Mouse (Mus musculus) lung, postnatal 10 days (tissue): Measurements from ENCODE around the gene Nav3.

Source experiments
- DNase-seq: peaks from one replicate; pipeline ENCODE4 v3.0.0; 2021

Gene Nav3

GRCm38 (mm10) chr10:109788728-109789127 lies 667.3 kb downstream of the Nav3 start:
- no peak for DNase-seq

DNA sequence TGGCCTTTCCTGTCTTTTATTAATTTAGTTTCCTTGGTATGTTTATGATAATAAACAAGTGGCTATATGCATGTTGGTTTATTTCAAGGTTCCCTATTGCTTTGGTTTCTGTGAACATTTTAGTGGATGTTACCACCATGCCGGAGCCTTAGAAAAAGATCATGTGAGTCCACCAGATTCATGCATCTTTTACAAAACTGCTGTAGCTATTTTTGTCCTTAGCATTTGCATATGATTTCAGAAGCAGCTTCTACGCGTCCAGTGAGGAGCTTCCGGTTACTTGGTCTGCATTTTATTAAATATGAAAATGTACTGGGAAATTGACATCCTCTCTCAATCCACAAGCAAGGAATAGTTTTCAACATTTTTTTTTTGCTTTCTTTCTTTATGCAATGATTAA lies 676.9 kb downstream of the Nav3 start:
- DNase-seq: no peak

GRCm38 (mm10) chr10:109769092-109769491 lies 686.9 kb downstream of the Nav3 start:
- peak; percentile 7 for DNase-seq

- peak; percentile 42 for DNase-seq
Measured at GRCm38 (mm10) chr10:109765650-109766049, 690.4 kb downstream of the Nav3 start.

DNA sequence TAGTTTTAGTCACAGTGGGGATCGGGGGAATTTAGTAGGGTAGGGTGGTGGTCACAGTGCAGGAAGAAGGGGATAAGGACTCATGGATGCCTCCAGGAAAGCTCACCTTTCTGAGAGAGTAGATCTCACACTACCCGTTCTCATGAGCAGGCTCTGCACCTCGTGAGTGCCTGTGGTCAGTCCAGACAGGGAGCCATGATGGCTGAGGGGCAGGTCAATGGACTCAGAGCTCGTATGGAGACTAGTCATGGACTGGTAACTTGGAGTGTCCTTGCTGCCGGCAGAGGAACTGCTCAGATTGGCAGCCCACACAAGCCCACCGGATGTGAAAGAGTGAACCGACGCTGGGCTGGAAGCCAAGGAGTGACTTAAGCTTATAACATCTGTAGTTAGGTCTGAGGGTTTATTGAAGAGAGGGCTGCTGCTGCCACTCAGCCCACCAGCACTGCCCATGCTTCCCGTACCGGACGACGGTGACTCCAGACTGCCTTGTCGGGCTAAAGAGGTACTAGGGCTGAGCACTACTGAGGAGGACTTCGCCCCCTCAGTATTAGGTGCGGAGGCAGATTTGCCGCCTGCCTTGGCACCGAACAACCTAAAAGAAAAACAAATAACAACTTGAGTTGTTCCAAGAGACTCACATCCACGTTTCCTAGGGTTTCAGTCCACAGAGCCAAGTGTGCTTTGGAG lies 691.4 kb downstream of the Nav3 start:
- DNase-seq: no peak

GRCm38 (mm10) chr10:109758921-109759600 lies 696.9 kb downstream of the Nav3 start:
- no peak for DNase-seq

DNA sequence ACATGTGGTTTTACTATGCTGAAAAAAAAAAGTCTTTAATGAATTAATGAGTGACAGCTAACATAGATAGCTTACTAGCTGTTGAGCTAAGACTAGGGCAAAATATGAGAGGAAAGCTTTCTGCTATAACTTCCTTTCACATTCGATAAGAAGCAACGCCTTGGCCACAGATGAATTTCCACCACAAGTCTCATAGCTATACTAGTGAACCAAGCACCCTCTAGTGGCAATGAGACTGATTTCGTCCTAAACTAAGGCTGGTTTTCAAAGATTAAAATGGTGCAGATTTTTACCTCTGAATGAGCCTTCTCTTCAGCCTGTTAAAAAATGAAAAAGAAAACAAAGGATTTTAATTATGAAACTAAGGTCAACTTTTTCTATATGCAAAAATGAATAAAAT lies 709.1 kb downstream of the Nav3 start:
- no peak for DNase-seq

- no peak for DNase-seq
Measured at GRCm38 (mm10) chr10:109741664-109742063, 714.3 kb downstream of the Nav3 start.

GRCm38 (mm10) chr10:109740326-109740725 lies 715.7 kb downstream of the Nav3 start:
- DNase-seq: no peak

DNA sequence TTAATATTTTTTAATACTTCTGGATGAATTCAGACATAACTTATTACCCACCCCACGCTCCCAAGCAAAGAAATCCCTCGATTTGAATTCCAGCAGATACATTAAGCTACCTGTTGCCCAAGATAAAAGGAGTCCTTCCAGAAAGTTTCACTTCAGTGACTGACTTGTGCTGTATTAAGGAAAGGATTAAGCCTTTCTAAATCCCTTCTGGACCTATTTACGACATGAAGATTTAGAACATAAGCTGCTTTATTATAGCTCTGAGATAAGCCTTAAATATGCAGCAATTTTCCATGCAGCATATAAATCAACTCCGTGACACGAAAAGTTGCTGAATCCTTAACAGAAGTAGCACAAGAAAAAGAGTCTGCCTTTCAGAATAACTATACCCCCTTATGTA lies 732.4 kb downstream of the Nav3 start:
- no peak for DNase-seq

DNA sequence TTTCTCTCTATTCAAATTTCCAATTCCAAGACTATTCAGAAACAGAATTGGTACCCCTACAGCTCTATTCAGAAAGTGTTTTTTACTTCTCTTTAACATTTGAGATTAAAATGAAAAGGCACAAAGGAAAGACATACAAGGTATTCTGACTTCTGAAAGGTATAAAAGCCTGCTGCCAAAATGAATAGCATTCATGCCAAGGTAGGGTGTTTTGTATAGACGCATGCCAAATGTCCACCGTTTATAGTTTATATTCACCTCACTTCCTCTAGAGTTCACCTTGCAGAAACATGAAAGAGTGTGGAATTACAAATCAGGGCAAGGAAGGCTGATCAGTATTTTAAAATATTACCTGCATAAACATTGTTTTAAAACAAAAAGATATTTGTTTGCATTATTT lies 737.2 kb downstream of the Nav3 start:
- DNase-seq: no peak

- no peak for DNase-seq
Measured at GRCm38 (mm10) chr10:109718390-109718789, 737.6 kb downstream of the Nav3 start.

GRCm38 (mm10) chr10:109713001-109713400 lies 743.0 kb downstream of the Nav3 start:
- peak; percentile 3 for DNase-seq

GRCm38 (mm10) chr10:109699771-109700335 lies 756.2 kb downstream of the Nav3 start:
- no peak for DNase-seq

GRCm38 (mm10) chr10:109690564-109690963 lies 765.4 kb downstream of the Nav3 start:
- no peak for DNase-seq

- DNase-seq: peak; percentile 60
Measured at GRCm38 (mm10) chr10:109684109-109685056, 771.6 kb downstream of the Nav3 start.

GRCm38 (mm10) chr10:109672896-109673295 lies 783.1 kb downstream of the Nav3 start:
- no peak for DNase-seq

GRCm38 (mm10) chr10:109667453-109667852 lies 788.6 kb downstream of the Nav3 start:
- DNase-seq: no peak

DNA sequence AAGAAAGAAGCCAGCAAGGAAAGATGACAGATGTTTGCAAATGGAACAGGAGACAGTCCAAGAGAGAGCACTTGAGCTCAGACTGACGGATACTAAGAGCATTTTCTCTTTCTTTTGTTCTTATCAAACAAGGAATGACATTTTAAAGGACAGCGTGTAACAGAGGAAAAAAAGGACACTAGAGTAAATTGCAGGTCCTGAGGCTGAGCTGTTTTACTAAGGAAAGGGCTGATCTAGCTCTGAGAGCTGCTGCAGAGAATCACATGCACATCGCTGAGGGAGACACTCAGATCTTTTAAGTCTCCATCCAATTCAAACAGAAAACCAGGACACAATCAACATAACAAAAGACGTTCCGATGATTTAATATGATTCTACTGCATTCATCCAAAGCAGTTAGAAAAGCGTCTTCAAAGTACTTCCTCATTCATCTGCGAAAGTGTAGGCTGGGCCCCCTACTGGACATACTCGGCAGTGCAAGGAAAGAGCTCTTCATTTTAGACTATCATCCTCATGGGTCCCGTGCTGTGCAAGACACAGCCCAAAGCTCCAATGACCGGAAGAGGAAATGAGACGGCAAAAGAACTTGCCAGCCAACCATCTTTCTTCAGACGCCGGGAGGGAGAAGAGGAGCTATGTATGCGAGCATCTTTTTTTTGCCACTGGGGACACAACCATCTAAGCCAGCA lies 791.2 kb downstream of the Nav3 start:
- peak; percentile 73 for DNase-seq

- DNase-seq: peak; percentile 37
Measured at GRCm38 (mm10) chr10:109651516-109651915, 804.5 kb downstream of the Nav3 start.

DNA sequence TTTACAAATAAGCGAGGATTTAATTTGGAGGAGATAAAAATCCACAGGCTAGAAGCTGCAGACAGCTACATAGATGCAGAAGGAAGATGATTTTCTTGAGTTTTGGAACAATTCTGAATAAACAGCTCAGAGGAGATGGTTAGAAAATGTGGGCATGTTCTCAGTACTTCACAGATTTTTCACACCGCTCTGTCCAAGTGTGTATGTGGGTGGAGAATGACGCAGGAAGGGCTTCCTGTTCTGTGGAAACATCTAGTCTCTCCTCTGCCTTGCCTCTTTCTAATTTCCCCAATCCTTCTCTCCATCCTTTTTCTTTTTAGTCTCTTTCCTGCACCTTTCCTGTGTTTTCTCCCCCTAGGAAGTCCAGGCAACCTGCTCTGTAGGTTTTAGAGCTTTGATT lies 812.4 kb downstream of the Nav3 start:
- DNase-seq: no peak

DNA sequence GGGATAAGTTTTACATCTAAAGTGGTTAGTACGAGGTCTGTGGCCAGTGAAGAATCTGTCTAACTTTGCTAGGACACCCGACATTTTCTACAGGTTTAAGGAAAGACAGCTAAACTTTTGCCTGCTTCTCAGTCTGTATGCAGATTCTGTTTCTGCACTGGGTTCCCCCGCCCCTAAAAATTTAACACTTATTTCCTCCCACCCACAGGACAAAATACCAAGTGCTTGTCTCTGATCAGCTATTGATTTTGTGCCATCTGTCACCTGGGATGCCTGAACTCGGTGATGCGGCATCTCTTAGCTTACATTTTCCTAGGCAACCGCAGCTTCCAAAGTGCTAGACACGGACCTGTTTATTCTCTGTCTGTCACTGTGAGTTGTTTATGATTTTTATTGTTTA lies 814.2 kb downstream of the Nav3 start:
- no peak for DNase-seq

GRCm38 (mm10) chr10:109637702-109638101 lies 818.3 kb downstream of the Nav3 start:
- no peak for DNase-seq
